Mouse (Mus musculus) activated CD4-positive, CD25-positive, alpha-beta regulatory T cell, adult 4 months (primary cell): Measurements from ENCODE around the gene 1700003F12Rik. TPM values are rescaled to one million over a fixed set of nuclear protein-coding genes. Genes with fewer than 3 reads are reported as not detected.
A peak's percentile ranks its signal among the peaks of the same experiment; 100 is the strongest.

ENCODE experiments used
- ATAC-seq: one replicate; pipeline ENCODE4 v1.8.0; 2017
- polyA plus RNA-seq, 2 experiments: library from polyadenylated mRNA; unstranded; fragments of 100-300 nt; shearing (Covaris generic); gene quantifications; one replicate each; pipeline ENCODE4 v1.2.1; 2017

1700003F12Rik gene
- polyA plus RNA-seq, 2 experiments from 2014 or later: not detected

- ATAC-seq: no peak
Measured at GRCm38 (mm10) chr2:154577744-154578067, 30.8 kb downstream of the 1700003F12Rik start.

GRCm38 (mm10) chr2:154580586-154580985, 33.7 kb downstream of the 1700003F12Rik start:
- no peak for ATAC-seq

- ATAC-seq: no peak
Measured at GRCm38 (mm10) chr2:154581421-154581820, 34.5 kb downstream of the 1700003F12Rik start.

GRCm38 (mm10) chr2:154583906-154584872, 37.3 kb downstream of the 1700003F12Rik start:
- no peak for ATAC-seq

GRCm38 (mm10) chr2:154584931-154585601, 38.2 kb downstream of the 1700003F12Rik start:
- ATAC-seq: no peak

- ATAC-seq: no peak
Measured at GRCm38 (mm10) chr2:154586405-154586804, 39.5 kb downstream of the 1700003F12Rik start.

GRCm38 (mm10) chr2:154589051-154589450, 42.2 kb downstream of the 1700003F12Rik start:
- ATAC-seq: no peak

GRCm38 (mm10) chr2:154591239-154591638, 44.4 kb downstream of the 1700003F12Rik start:
- no peak for ATAC-seq

GRCm38 (mm10) chr2:154593025-154593424, 46.1 kb downstream of the 1700003F12Rik start:
- ATAC-seq: peak; percentile 49

- ATAC-seq: no peak
Measured at GRCm38 (mm10) chr2:154595775-154596174, 48.9 kb downstream of the 1700003F12Rik start.

GRCm38 (mm10) chr2:154597399-154597798, 50.5 kb downstream of the 1700003F12Rik start:
- no peak for ATAC-seq

Other genes with a start within 250 kb of the 1700003F12Rik start
- gene Bpifb9b, start 239.9 kb upstream of the 1700003F12Rik start, polyA plus RNA-seq: not detected
- 10 to 100 TPM; 37.5 to 67.2 TPM for gene Cdk5rap1, start 174.1 kb upstream of the 1700003F12Rik start, polyA plus RNA-seq
- gene Snta1, start 139.0 kb upstream of the 1700003F12Rik start, polyA plus RNA-seq: not detected
- gene Cbfa2t2, start 110.6 kb upstream of the 1700003F12Rik start, polyA plus RNA-seq: 10 to 100 TPM; 19.7 to 21.8 TPM
- not detected for gene Actl10, start 4.7 kb downstream of the 1700003F12Rik start, polyA plus RNA-seq
- gene Necab3, start 11.8 kb downstream of the 1700003F12Rik start, polyA plus RNA-seq: 1 to 10 TPM in 1 of 2 experiments, under 1 TPM in 1; 0.27 to 1.4 TPM
- gene E2f1, start 22.8 kb downstream of the 1700003F12Rik start, polyA plus RNA-seq: 1 to 10 TPM in 1 of 2 experiments, under 1 TPM in 1; 0.91 to 2.3 TPM
- gene Pxmp4, start 56.6 kb downstream of the 1700003F12Rik start, polyA plus RNA-seq: 10 to 100 TPM; 20.5 to 23.2 TPM
- under 1 TPM; 0.37 to 0.73 TPM for gene Zfp341, start 66.2 kb downstream of the 1700003F12Rik start, polyA plus RNA-seq
- not detected for gene 4930519P11Rik, start 66.4 kb downstream of the 1700003F12Rik start, polyA plus RNA-seq
- 1 to 10 TPM; 5.9 to 6.3 TPM for gene Chmp4b, start 104.6 kb downstream of the 1700003F12Rik start, polyA plus RNA-seq
- gene Gm14214, start 222.9 kb downstream of the 1700003F12Rik start, polyA plus RNA-seq: 1 to 10 TPM in 1 of 2 experiments, not detected in 1; 1.4 TPM
- 10 to 100 TPM; 10.4 to 19.3 TPM for gene Raly, start 244.0 kb downstream of the 1700003F12Rik start, polyA plus RNA-seq
- not detected for gene a, start 244.3 kb downstream of the 1700003F12Rik start, polyA plus RNA-seq